Mouse (Mus musculus) lung, postnatal 0 days (tissue): Measurements from ENCODE around the gene Pmm2.

Source experiments
- CTCF ChIP-seq: IDR thresholded peaks from 2 replicates; pipeline ENCODE4 v1.5.1; 2016; ENCODE audit warnings: antibody characterized with exemption, mild to moderate bottlenecking
- EP300 ChIP-seq: IDR thresholded peaks from 2 replicates; pipeline ENCODE4 v1.6.1; 2016; ENCODE audit warnings: antibody characterized with exemption, mild to moderate bottlenecking, control low read depth

- TF ChIP-seq CTCF (no peak), EP300 (no peak)
Observed at GRCm38 (mm10) chr16:8655108-8655507, 17.6 kb downstream of the Pmm2 start.
